Mouse (Mus musculus) midbrain, embryonic 13.5 days (tissue): Measurements from ENCODE around the gene Nudt9. TPM values are rescaled to one million over a fixed set of nuclear protein-coding genes. Genes with fewer than 3 reads are reported as not detected.
A peak's percentile ranks its signal among the peaks of the same experiment; 100 is the strongest.

Source experiments
- ATAC-seq: fragments of 200-750 bp; cut with Nextera tagmentation; 2 replicates; pipeline ENCODE4 v1.8.0; 2017; ENCODE audit warnings: mild to moderate bottlenecking, moderate TSS enrichment, moderate library complexity
- H3K27ac ChIP-seq: fragments of 300-500 bp; sonication (generic); 2 replicates; pipeline ENCODE4 v1.5.1; 2015; ENCODE audit warnings: inconsistent platforms, mild to moderate bottlenecking, moderate library complexity
- H3K27me3 ChIP-seq: fragments of 300-500 bp; sonication (generic); 2 replicates; pipeline ENCODE4 v1.6.1; 2015; ENCODE audit warnings: mild to moderate bottlenecking, inconsistent platforms
- H3K36me3 ChIP-seq: fragments of 300-500 bp; sonication (generic); 2 replicates; pipeline ENCODE4 v1.6.1; 2015; ENCODE audit warnings: mild to moderate bottlenecking, inconsistent platforms
- H3K4me1 ChIP-seq: fragments of 300-500 bp; sonication (generic); replicated peaks from 2 replicates; pipeline ENCODE4 v1.6.1; 2015; ENCODE audit warnings: inconsistent platforms
- H3K4me2 ChIP-seq: fragments of 300-500 bp; sonication (generic); replicated peaks from 2 replicates; pipeline ENCODE4 v1.6.1; 2015; ENCODE audit warnings: moderate library complexity, mild to moderate bottlenecking, inconsistent platforms
- H3K4me3 ChIP-seq: fragments of 300-500 bp; sonication (generic); replicated peaks from 2 replicates; pipeline ENCODE4 v1.5.1; 2015; ENCODE audit warnings: mild to moderate bottlenecking, inconsistent platforms
- H3K9ac ChIP-seq: fragments of 300-500 bp; sonication (generic); replicated peaks from 2 replicates; pipeline ENCODE4 v1.6.1; 2015; ENCODE audit warnings: mild to moderate bottlenecking, inconsistent platforms
- H3K9me3 ChIP-seq: fragments of 300-500 bp; sonication (generic); 2 replicates; pipeline ENCODE4 v1.6.1; 2016; ENCODE audit warnings: mild to moderate bottlenecking, inconsistent platforms
- WGBS: fragments of 180-500 bp; shearing (Covaris S2); methylation state at CpG from one replicate; pipeline ENCODE4 v1.1.7; 2015; 5-methylcytosine and 5-hydroxymethylcytosine counted together
- polyA plus RNA-seq: library from polyadenylated mRNA; unstranded; fragments of >200 nt; fragmentation: Nextera tagmentation; extraction: Ambion mirVana; gene quantifications from 2 replicates; pipeline ENCODE4 v1.2.1, GENCODE M21; 2015

Nudt9 gene
- 54.8 and 58.2 TPM in 2 replicates for polyA plus RNA-seq

DNA sequence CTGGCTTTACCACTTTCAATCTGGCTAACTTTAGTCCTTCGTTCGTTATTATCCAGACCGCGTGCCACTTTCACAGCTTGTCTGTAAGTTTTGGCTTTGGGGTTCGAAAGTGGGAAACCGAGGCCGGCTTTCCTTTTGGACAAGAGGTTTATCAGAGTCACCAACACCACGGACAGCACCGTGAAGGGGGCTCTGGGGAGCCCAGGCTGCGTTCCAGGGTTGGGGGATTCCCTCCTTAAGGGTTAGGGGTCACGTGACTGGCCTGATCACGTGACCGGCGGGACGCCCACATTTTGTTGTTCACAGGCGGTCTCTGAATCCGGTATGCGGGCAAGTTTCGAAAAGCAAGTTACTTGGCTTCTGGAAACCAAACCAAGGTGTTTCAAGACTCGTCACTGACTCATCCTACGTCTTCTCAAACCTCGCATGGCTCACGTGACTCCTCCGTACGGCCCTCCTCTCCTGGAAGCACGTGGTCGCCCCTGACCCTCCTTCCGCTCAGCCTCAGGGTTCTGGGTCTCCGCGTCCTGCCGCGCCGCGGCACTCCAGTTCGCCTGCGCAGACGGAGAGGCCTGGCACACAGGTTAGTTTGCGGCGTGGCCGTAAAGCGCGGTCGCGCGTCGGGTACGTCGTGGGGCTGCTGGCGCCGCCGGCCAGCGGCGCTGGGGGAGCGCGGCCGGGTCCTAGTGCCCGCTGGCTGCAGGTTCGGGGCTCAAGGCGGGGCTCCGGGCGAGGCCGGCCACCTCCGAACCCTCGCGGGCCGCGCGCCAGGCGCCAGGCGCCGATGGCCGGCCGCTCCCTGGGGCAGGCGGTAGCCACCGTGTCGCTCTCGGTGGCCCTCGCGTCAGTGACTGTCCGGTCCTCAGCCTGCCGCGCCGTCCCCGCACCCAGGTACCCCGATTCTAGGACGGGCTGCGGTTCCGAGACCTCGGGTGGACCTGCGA, at the start of gene Nudt9:
Nudt9 (plus strand) TSS at position 51 of the 944 bp plus-strand sequence.
- H3K27me3 ChIP-seq, result no peaks in the 10 kb centered on the region
- H3K27ac ChIP-seq, result peak within 1 kb of the TSS; percentile 67
- ATAC-seq, result peak; percentile 99
- no peaks in the 10 kb centered on the region for H3K9me3 ChIP-seq
- H3K36me3 ChIP-seq, result peaks cover 11% of the 10 kb centered on the region
- WGBS, result 6% methylated on average over 77 of the region's 90 CpGs
- H3K4me3 ChIP-seq, result peak within 1 kb of the TSS; percentile 78
- H3K4me1 ChIP-seq, result peaks cover 15% of the 10 kb centered on the region
- H3K9ac ChIP-seq, result peak within 1 kb of the TSS; percentile 87
- peak within 1 kb of the TSS; percentile 62 for H3K4me2 ChIP-seq

DNA sequence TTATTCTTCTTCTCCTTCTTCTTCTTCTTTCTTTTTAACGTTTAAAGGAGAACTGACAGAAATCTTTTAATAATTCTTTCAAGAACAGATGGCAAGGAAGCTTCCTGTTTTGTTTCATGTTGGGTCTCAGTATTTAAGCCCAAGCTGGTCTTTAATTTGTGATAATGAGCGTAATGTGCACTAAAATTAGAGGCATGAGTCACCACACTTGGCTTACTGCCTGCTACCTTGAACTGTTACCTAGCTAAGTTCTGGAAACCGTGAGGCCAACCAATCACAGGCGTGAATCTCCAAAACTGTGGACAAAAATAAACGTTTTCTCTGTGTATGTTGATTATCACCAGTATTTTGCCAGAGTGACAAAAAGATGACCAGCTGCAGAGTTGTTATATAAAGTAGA, 47.4 kb upstream of the Nudt9 start:
- H3K9ac ChIP-seq, result no peak overlapping the region
- no peak overlapping the region for H3K4me2 ChIP-seq
- WGBS, result 82% methylated on average over 5 of the region's 5 CpGs
- no peak overlapping the region for H3K4me3 ChIP-seq
- H3K4me1 ChIP-seq, result peaks cover 11% of the 10 kb centered on the region
- H3K36me3 ChIP-seq, result no peaks in the 10 kb centered on the region
- no peaks in the 10 kb centered on the region for H3K9me3 ChIP-seq
- no peak for ATAC-seq
- 0 out of 2 replicates have a peak, but pooled peaks cover 6% of the 10 kb centered on the region for H3K27me3 ChIP-seq
- no peak overlapping the region for H3K27ac ChIP-seq

DNA sequence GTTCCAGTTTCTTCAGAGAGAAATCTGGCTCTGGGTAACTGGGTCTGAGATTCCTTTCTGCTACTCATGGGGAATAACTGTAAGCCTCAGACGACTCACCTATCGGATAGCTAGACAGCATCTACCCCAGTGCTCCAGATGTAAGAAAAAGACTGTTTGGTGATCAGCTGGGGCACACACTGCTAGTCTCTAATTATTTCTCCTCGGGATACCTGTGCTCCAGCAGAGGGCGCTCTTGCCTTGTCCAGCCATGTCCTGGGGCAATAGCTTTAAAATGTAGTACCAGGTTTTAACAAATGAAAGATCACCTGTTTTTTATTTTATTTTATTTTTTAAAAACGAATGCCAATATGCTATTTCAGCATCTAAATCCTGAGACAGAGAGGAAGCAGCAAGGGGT, 46.4 kb upstream of the Nudt9 start:
- ATAC-seq, result no peak
- Histone ChIP-seq H3K4me3 (no peak overlapping the region), H3K27ac (no peak overlapping the region), H3K27me3 (0 out of 2 replicates have a peak, but pooled peaks cover 6% of the 10 kb centered on the region), H3K9ac (no peak overlapping the region), H3K9me3 (no peaks in the 10 kb centered on the region), H3K4me2 (no peak overlapping the region), H3K4me1 (peaks cover 11% of the 10 kb centered on the region), H3K36me3 (no peaks in the 10 kb centered on the region)
- 5% methylated on average over 5 of the region's 5 CpGs for WGBS

DNA sequence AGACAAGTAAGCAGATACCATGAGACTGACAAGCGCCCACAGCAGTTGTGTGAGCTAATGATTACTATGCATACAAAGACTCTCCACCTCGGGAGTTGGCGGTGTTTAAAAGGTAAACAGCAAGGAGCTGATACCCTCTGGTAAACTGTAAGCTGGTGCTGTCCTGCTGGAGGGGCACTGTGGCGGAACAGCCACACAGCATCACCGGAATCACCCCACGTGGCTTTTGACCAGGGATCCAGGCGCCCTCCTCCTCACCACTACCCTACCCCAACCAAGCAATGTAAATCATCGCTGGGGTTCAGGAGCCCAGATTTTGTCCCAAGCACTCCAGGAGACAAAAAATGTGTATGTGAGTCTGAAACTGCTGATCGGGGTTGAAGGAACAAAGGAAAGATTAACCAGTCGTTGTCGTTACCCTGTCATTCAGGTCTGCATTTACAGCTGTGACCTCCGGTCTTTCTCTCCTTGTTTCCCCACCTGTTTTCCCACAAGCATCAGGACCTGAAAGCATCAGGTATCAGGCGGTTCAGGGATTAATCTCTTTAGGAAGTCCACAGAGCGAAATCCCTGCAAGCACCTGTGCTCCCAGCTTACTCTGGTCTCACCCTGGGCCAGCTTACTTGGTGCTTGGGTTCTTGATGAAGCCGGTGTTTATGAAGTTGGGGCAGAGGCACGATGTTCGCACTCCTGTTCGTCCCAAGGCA, 43.4 kb upstream of the Nudt9 start:
- H3K4me3 ChIP-seq, result peak overlapping the region; percentile 24
- H3K9ac ChIP-seq, result peak overlapping the region; percentile 32; the same call in 1 of the 2 replicates
- no peaks in the 10 kb centered on the region for H3K9me3 ChIP-seq
- ATAC-seq, result peak; percentile 53; the same call in 1 of the 2 replicates
- H3K4me1 ChIP-seq, result peaks cover 11% of the 10 kb centered on the region
- H3K36me3 ChIP-seq, result no peaks in the 10 kb centered on the region
- H3K27ac ChIP-seq, result no peak overlapping the region
- 13% methylated on average over 18 of the region's 18 CpGs for WGBS
- H3K4me2 ChIP-seq, result peak overlapping the region; percentile 51
- H3K27me3 ChIP-seq, result 0 out of 2 replicates have a peak, but pooled peaks cover 6% of the 10 kb centered on the region

DNA sequence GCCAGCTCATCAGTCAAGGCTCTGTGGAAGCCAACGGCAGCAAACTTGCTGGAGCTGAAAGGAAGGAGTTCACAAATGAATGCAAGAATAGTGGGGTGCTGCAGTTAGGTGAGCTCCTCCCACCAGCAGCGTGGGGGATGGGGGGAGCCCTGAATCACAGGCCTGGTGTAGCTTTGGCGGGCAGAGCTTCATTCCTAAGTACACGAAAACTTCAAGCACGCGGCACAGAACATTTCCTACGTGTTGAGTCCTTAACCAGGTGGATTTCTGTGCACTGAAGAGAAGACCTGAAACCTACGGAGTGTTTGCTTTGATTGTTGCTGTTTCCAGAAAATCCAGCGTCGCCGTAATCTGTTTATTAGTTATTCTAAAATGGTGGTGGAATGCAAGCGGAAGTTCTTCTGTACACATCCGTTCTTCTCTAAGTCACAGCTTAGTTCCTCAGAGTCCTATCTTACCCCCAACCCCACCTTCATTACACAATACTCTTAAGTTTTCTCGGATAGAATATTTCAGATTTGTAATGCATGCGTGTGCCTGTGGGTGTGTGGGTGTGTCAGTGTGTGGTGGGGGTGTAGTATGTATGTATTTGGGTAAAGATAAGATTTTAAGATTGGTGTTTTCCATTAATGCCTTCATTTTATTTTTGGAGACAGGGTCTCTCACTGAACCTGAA, 42.7 kb upstream of the Nudt9 start:
- H3K4me3 ChIP-seq, result peak overlapping the region; percentile 24
- no peak overlapping the region for H3K9ac ChIP-seq
- no peaks in the 10 kb centered on the region for H3K9me3 ChIP-seq
- ATAC-seq, result no peak
- H3K4me2 ChIP-seq, result peak overlapping the region; percentile 51
- H3K4me1 ChIP-seq, result peaks cover 11% of the 10 kb centered on the region
- 50% methylated on average over 15 of the region's 15 CpGs for WGBS
- H3K27ac ChIP-seq, result no peak overlapping the region
- H3K27me3 ChIP-seq, result 0 out of 2 replicates have a peak, but pooled peaks cover 3% of the 10 kb centered on the region
- H3K36me3 ChIP-seq, result no peaks in the 10 kb centered on the region

DNA sequence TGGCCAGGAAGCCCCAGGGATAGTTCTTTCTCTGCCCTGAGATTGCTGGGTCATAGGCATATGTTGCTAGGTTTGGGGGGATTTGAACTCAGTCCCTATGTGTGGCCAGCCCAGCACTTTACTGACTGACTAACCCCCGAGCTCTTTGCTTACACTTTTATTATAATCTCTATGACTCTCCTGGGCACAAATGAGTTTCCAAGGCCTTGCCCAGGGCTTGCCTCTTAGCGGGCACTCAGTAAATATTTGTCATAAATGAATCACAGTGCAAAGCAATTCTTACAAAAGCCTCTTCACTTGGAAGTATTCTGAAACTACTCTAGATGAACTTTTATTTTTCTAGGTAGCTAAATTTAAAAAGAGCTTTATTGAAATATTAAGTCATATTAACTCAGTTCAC, 42.2 kb upstream of the Nudt9 start:
- H3K9ac ChIP-seq, result no peak overlapping the region
- ATAC-seq, result no peak
- no peaks in the 10 kb centered on the region for H3K9me3 ChIP-seq
- no peak overlapping the region for H3K4me2 ChIP-seq
- WGBS, result 89% methylated on average over 2 of the region's 2 CpGs
- H3K27ac ChIP-seq, result no peak overlapping the region
- peaks cover 11% of the 10 kb centered on the region for H3K4me1 ChIP-seq
- no peak overlapping the region for H3K4me3 ChIP-seq
- H3K36me3 ChIP-seq, result no peaks in the 10 kb centered on the region
- 0 out of 2 replicates have a peak, but pooled peaks cover 3% of the 10 kb centered on the region for H3K27me3 ChIP-seq

DNA sequence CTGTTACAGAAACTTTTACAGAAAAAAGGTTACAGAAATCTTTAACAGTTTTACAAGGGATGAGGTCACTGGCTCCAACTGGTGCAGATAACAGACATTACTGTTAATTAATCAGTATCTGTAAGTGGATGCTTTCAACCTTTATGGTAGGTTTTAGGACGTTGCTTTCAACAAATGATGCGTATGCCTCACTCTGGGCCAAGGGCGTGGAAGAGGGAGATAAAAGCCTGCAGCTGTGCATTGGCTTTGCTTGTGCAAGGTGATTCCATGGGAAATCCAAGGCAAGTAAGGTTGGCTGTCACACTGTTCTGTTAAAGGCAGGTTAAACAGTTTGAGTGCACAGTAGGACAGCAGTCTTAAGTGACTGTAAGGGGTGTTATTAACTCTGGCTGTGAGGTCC, 39.3 kb upstream of the Nudt9 start:
- no peaks in the 10 kb centered on the region for H3K36me3 ChIP-seq
- H3K27me3 ChIP-seq, result 0 out of 2 replicates have a peak, but pooled peaks cover 3% of the 10 kb centered on the region
- H3K4me2 ChIP-seq, result no peak overlapping the region
- H3K27ac ChIP-seq, result no peak overlapping the region
- H3K4me1 ChIP-seq, result peaks cover 11% of the 10 kb centered on the region
- H3K4me3 ChIP-seq, result no peak overlapping the region
- H3K9me3 ChIP-seq, result no peaks in the 10 kb centered on the region
- WGBS, result 84% methylated on average over 3 of the region's 3 CpGs
- no peak for ATAC-seq
- H3K9ac ChIP-seq, result no peak overlapping the region

DNA sequence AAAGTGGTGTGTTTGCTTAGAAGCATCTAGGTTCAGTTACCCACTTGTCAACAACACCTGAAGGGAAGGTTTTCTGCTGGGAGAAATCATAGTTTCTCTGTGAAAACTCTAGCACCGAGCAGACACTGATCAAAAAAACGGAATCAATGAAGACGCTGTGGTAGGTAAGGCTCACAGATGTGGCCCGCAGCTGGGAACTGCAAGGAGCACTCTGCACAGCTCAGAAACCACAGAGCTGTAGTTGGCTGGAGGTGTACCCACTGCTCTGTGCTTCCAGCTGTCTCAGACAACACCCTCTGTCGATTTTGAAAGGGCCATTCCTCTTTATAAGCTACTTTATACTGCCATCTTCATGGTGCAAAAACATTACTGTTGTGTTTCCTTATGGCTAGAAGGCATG, 38.3 kb upstream of the Nudt9 start:
- WGBS, result 75% methylated on average over 5 of the region's 5 CpGs

DNA sequence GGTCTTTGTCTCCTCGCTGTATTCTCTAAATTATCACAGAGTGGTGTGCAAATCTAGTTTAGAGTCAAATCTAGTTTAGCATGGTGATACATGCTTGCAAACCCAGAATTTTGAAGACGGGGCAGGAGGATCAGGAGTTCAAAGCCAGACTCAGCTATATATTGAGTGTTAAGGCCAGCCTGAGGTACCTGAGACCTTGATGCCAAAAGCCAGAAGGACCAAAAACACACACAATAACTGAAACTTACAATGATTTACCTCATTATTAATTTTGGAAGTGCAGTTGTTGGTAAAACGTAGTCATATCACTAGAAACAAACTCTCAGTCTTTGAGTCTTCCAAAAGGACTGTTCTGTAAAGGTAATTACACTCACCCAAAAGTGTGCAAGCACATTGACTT, 36.7 kb upstream of the Nudt9 start:
- H3K9ac ChIP-seq, result no peak overlapping the region
- no peak for ATAC-seq
- H3K9me3 ChIP-seq, result no peaks in the 10 kb centered on the region
- H3K36me3 ChIP-seq, result no peaks in the 10 kb centered on the region
- H3K27me3 ChIP-seq, result no peaks in the 10 kb centered on the region
- WGBS, result 93% methylated on average over 3 of the region's 3 CpGs
- no peak overlapping the region for H3K27ac ChIP-seq
- H3K4me3 ChIP-seq, result no peak overlapping the region
- no peaks in the 10 kb centered on the region for H3K4me1 ChIP-seq
- H3K4me2 ChIP-seq, result no peak overlapping the region

More for the DNA sequence above, 38.3 kb upstream of the Nudt9 start:
- ATAC-seq, result no peak
- Histone ChIP-seq H3K27ac (no peak overlapping the region), H3K9me3 (no peaks in the 10 kb centered on the region), H3K4me3 (no peak overlapping the region), H3K27me3 (0 out of 2 replicates have a peak, but pooled peaks cover 3% of the 10 kb centered on the region), H3K9ac (no peak overlapping the region), H3K36me3 (no peaks in the 10 kb centered on the region), H3K4me2 (no peak overlapping the region), H3K4me1 (peaks cover 5% of the 10 kb centered on the region)

DNA sequence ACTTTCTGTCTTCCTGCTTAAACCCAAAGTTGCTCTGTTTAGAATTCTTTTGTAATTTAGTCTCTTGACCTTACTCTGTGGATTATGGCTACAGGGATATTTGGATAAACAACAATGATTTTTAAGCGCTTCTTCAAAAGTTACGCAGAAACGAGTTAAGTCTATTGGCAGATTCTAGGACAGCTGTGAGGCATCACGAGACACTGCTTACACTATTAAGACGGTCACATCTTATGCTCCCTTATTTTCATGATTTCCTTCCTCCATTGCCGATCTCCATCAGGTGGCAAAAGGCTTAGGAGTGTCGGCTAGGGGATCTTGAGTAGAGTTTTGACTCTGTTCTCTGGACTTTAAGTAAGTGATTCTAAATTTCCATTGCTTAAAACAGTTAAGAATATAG, 35.8 kb upstream of the Nudt9 start:
- Histone ChIP-seq H3K4me2 (no peak overlapping the region), H3K9ac (no peak overlapping the region), H3K27ac (no peak overlapping the region), H3K9me3 (no peaks in the 10 kb centered on the region), H3K4me1 (no peaks in the 10 kb centered on the region), H3K27me3 (no peaks in the 10 kb centered on the region), H3K4me3 (no peak overlapping the region), H3K36me3 (no peaks in the 10 kb centered on the region)
- no peak for ATAC-seq
- whole genome bisulfite sequencing, result 94% methylated on average over 7 of the region's 7 CpGs

DNA sequence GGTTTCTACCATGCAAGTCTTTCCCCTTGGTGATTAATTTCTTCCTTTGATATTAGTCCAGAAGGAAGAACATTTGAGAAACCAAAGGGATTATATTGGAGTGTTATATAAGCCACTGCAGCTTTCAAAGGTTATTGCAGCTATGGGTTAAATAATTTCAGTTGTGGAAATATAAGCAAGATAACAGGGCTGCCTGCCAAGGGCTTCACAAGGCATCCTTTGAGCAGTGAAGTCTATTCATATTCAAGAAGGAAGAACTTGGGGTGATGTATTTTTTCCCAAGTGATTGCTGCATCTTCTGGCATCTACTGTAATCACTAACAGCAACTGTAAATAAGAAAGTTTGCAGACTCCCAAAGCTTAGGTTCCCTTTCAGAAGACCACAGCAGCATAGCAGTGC, 34.7 kb upstream of the Nudt9 start:
- H3K27me3 ChIP-seq, result no peaks in the 10 kb centered on the region
- no peak overlapping the region for H3K4me3 ChIP-seq
- H3K36me3 ChIP-seq, result no peaks in the 10 kb centered on the region
- no peaks in the 10 kb centered on the region for H3K9me3 ChIP-seq
- no peak overlapping the region for H3K4me2 ChIP-seq
- ATAC-seq, result no peak
- H3K4me1 ChIP-seq, result no peaks in the 10 kb centered on the region
- H3K9ac ChIP-seq, result no peak overlapping the region
- no peak overlapping the region for H3K27ac ChIP-seq
